Mouse (Mus musculus) cerebral cortex, adult 2 months (tissue): Measurements from ENCODE around the gene Togaram2.

ENCODE experiments used
- WGBS: fragments of 180-500 bp; shearing (Covaris S2); methylation state at CpG from one replicate; pipeline ENCODE4 v1.1.7; 2018; 5-methylcytosine and 5-hydroxymethylcytosine counted together

The Togaram2 gene

GRCm38 (mm10) chr17:71682379-71682778 lies 9.3 kb downstream of the Togaram2 start:
- 91% methylated on average over 4 of the region's 4 CpGs for WGBS

GRCm38 (mm10) chr17:71683281-71683680 lies 10.2 kb downstream of the Togaram2 start:
- 88% methylated on average over 6 of the region's 6 CpGs for WGBS

- 57% methylated on average over 5 of the region's 5 CpGs for WGBS
Measured at GRCm38 (mm10) chr17:71684103-71684608, 11.1 kb downstream of the Togaram2 start.

GRCm38 (mm10) chr17:71687436-71687835 lies 14.4 kb downstream of the Togaram2 start:
- WGBS: 83% methylated on average over 9 of the region's 9 CpGs

- WGBS: 68% methylated on average over 5 of the region's 5 CpGs
Measured at GRCm38 (mm10) chr17:71689903-71690302, 16.8 kb downstream of the Togaram2 start.

- WGBS: 38% methylated on average over 11 of the region's 11 CpGs
Measured at GRCm38 (mm10) chr17:71691361-71691875, 18.4 kb downstream of the Togaram2 start.

GRCm38 (mm10) chr17:71693313-71693712 lies 20.3 kb downstream of the Togaram2 start:
- 24% methylated on average over 5 of the region's 5 CpGs for WGBS

GRCm38 (mm10) chr17:71693780-71694179 lies 20.7 kb downstream of the Togaram2 start:
- WGBS: 68% methylated on average over 8 of the region's 8 CpGs

- WGBS: 76% methylated on average over 8 of the region's 8 CpGs
Measured at GRCm38 (mm10) chr17:71695151-71695550, 22.1 kb downstream of the Togaram2 start.

- WGBS: 81% methylated on average over 15 of the region's 15 CpGs
Measured at GRCm38 (mm10) chr17:71695716-71696315, 22.8 kb downstream of the Togaram2 start.

GRCm38 (mm10) chr17:71696396-71696795 lies 23.3 kb downstream of the Togaram2 start:
- WGBS: 91% methylated on average over 5 of the region's 5 CpGs

- 85% methylated on average over 11 of the region's 11 CpGs for WGBS
Measured at GRCm38 (mm10) chr17:71697896-71698618, 25.0 kb downstream of the Togaram2 start.

- WGBS: 94% methylated on average over 11 of the region's 11 CpGs
Measured at GRCm38 (mm10) chr17:71698619-71698956, 25.5 kb downstream of the Togaram2 start.

- WGBS: 74% methylated on average over 1 of the region's 1 CpGs
Measured at GRCm38 (mm10) chr17:71705113-71705512, 32.1 kb downstream of the Togaram2 start.

GRCm38 (mm10) chr17:71705550-71706480 lies 32.8 kb downstream of the Togaram2 start:
- 90% methylated on average over 14 of the region's 14 CpGs for WGBS

- WGBS: 56% methylated on average over 4 of the region's 4 CpGs
Measured at GRCm38 (mm10) chr17:71707715-71708114, 34.7 kb downstream of the Togaram2 start.

GRCm38 (mm10) chr17:71712279-71712678 lies 39.2 kb downstream of the Togaram2 start:
- 73% methylated on average over 6 of the region's 6 CpGs for WGBS

- 46% methylated on average over 3 of the region's 3 CpGs for WGBS
Measured at GRCm38 (mm10) chr17:71715034-71715433, 42.0 kb downstream of the Togaram2 start.

- WGBS: 92% methylated on average over 8 of the region's 8 CpGs
Measured at GRCm38 (mm10) chr17:71717881-71718625, 45.0 kb downstream of the Togaram2 start.

- WGBS: 83% methylated on average over 3 of the region's 3 CpGs
Measured at GRCm38 (mm10) chr17:71721019-71721418, 48.0 kb downstream of the Togaram2 start.

- WGBS: 65% methylated on average over 2 of the region's 2 CpGs
Measured at GRCm38 (mm10) chr17:71730655-71731054, 57.6 kb downstream of the Togaram2 start.
